Mouse (Mus musculus) ES-E14 (cell line): ENCODE measurements around the gene Olfr616. TPM values are rescaled to one million over a fixed set of nuclear protein-coding genes. Genes with fewer than 3 reads are reported as not detected.

Experiments used
- DNase-seq: peaks from one replicate; pipeline ENCODE4 v3.0.0-alpha.2; 2013; ENCODE audit warnings: low read depth, low spot score
- H3K27ac ChIP-seq: 2 replicates; pipeline ENCODE4 v1.5.1; 2012; ENCODE audit warnings: low read depth, mild to moderate bottlenecking, low read length, moderate library complexity, mixed read lengths; ENCODE audit not compliant: poor library complexity, insufficient read depth, severe bottlenecking
- H3K36me3 ChIP-seq: 2 replicates; pipeline ENCODE4 v1.6.1; 2012; ENCODE audit warnings: mild to moderate bottlenecking, low read length, moderate library complexity, mixed read lengths; ENCODE audit not compliant: control insufficient read depth, poor library complexity, insufficient read depth, severe bottlenecking
- H3K4me1 ChIP-seq, 2 experiments: fragments of 150-350 bp in 1 of 2; sonication (generic) in 1 of 2; 2 replicates each; pipeline ENCODE4 v1.6.1; 2012; ENCODE audit warnings: low read length in 2 of 2, mild to moderate bottlenecking in 1 of 2, mixed read lengths in 1 of 2; ENCODE audit not compliant: control insufficient read depth in 2 of 2, insufficient read depth in 2 of 2, poor library complexity in 1 of 2
- H3K4me3 ChIP-seq, 2 experiments: fragments of 150-350 bp in 1 of 2; sonication (generic) in 1 of 2; 2 replicates each; pipeline ENCODE4 v1.5.1; 2012; ENCODE audit warnings: low read length in 2 of 2, low read depth in 1 of 2, mild to moderate bottlenecking in 1 of 2, mixed read lengths in 1 of 2; ENCODE audit not compliant: insufficient read depth in 1 of 2, poor library complexity in 1 of 2, severe bottlenecking in 1 of 2
- H3K9ac ChIP-seq: 2 replicates; pipeline ENCODE4 v1.6.1; 2012; ENCODE audit warnings: low read depth, mild to moderate bottlenecking, low read length, mixed read lengths; ENCODE audit not compliant: poor library complexity, insufficient read depth, severe bottlenecking
- H3K9me3 ChIP-seq: fragments of 150-350 bp; sonication (generic); 2 replicates; pipeline ENCODE4 v1.6.1; 2012; ENCODE audit warnings: low read depth, mild to moderate bottlenecking, low read length; ENCODE audit not compliant: control insufficient read depth, insufficient read depth
- CHD2 ChIP-seq: IDR thresholded peaks from 2 replicates; pipeline ENCODE4 v1.6.1; 2014; ENCODE audit warnings: mild to moderate bottlenecking, low read depth, low read length, inconsistent platforms
- HCFC1 ChIP-seq: IDR thresholded peaks from 2 replicates; pipeline ENCODE4 v1.6.1; 2012; ENCODE audit warnings: low read length, inconsistent platforms, borderline replicate concordance; ENCODE audit not compliant: insufficient read depth
- MAFK ChIP-seq: IDR thresholded peaks from 2 replicates; pipeline ENCODE4 v1.6.1; 2014; ENCODE audit warnings: mild to moderate bottlenecking, low read depth, low read length, inconsistent platforms; ENCODE audit not compliant: insufficient read depth
- ZC3H11A ChIP-seq: IDR thresholded peaks from 2 replicates; pipeline ENCODE4 v1.6.1; 2012; ENCODE audit warnings: low read depth, mild to moderate bottlenecking, inconsistent platforms, low read length, borderline replicate concordance
- ZNF384 ChIP-seq: IDR thresholded peaks from 2 replicates; pipeline ENCODE4 v1.6.1; 2012; ENCODE audit warnings: low read depth, low read length, inconsistent platforms
- in situ Hi-C, 2 experiments: fragments of 600-800 bp; cut with MboI; formaldehyde crosslinking; loops; one replicate each; pipeline ENCODE4 v1.15.1; 2025; ENCODE audit warnings: low sequenced_read_pairs in 2 of 2, inconsistent platforms in 1 of 2; ENCODE audit not compliant: unreplicated experiment in 2 of 2
- total RNA-seq: library from RNA; depleted of rRNA; stranded (reverse); fragments of 300-350 nt; gene quantifications from 2 replicates; pipeline ENCODE4 v1.2.3, GENCODE M21; 2012; rRNA removed

Gene Olfr616
- total RNA-seq, result not detected in 2 replicates

- H3K36me3 ChIP-seq, result no peaks in the 10 kb centered on the region
- in situ Hi-C loops, result no loop called here
Measured at GRCm38 (mm10) chr7:103569043-103569442, at the start of gene Olfr616. Gene Olfr616 (minus strand): TSS chr7:103569143.

DNA sequence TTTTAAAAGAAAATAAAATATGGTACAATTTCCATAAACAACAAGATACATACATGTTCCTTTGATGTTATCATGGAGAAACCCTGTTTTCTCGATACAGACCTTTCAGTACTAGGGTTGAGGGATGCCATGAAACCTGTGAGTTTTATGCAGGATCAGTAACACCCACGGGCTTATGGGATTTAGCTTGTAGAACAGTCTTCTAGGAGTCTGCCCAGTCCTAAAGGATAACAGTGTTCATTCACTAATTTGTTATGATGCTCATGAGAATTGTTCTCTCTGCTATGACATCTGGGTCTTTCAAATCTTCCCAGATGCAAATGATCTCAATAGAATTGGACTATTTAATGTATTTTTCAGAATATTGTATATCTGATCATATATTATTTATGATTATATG, 43.5 kb upstream of the Olfr616 start, which contains the start of gene Olfr620:
Gene Olfr620 (minus strand): TSS at position 101 of the 400 bp plus-strand sequence.
- no peak for DNase-seq
- H3K4me3 ChIP-seq, result no peak within 1 kb of the TSS
- no peaks in the 10 kb centered on the region for H3K4me1 ChIP-seq
- in situ Hi-C loops, result no loop called here
- no peaks in the 10 kb centered on the region for H3K36me3 ChIP-seq
- H3K9me3 ChIP-seq, result no peaks in the 10 kb centered on the region
- no peak within 1 kb of the TSS for H3K27ac ChIP-seq
- H3K9ac ChIP-seq, result no peak within 1 kb of the TSS
- no peak for TF ChIP-seq HCFC1
- TF ChIP-seq ZNF384, result no peak
- TF ChIP-seq ZC3H11A, result no peak
- no peak for TF ChIP-seq MAFK
- TF ChIP-seq CHD2, result no peak

More at GRCm38 (mm10) chr7:103569043-103569442, at the start of gene Olfr616:
- TF ChIP-seq HCFC1, result no peak
- TF ChIP-seq ZC3H11A, result no peak
- TF ChIP-seq MAFK, result no peak
- TF ChIP-seq CHD2, result no peak
- TF ChIP-seq ZNF384, result no peak
- H3K9me3 ChIP-seq, result no peaks in the 10 kb centered on the region
- DNase-seq, result no peak
- H3K27ac ChIP-seq, result no peak within 1 kb of the TSS
- no peak within 1 kb of the TSS for H3K9ac ChIP-seq
- H3K4me1 ChIP-seq, result no peaks in the 10 kb centered on the region
- H3K4me3 ChIP-seq, result no peak within 1 kb of the TSS

GRCm38 (mm10) chr7:103607425-103607824, 38.5 kb upstream of the Olfr616 start:
- Histone ChIP-seq H3K4me1 (no peaks in the 10 kb centered on the region), H3K9me3 (no peaks in the 10 kb centered on the region), H3K27ac (no peak overlapping the region), H3K4me3 (no peak overlapping the region), H3K9ac (no peak overlapping the region), H3K36me3 (no peaks in the 10 kb centered on the region)
- in situ Hi-C loops, result no loop called here
- DNase-seq, result no peak
- TF ChIP-seq CHD2, result no peak
- no peak for TF ChIP-seq MAFK
- TF ChIP-seq ZC3H11A, result no peak
- TF ChIP-seq ZNF384, result no peak
- no peak for TF ChIP-seq HCFC1

DNA sequence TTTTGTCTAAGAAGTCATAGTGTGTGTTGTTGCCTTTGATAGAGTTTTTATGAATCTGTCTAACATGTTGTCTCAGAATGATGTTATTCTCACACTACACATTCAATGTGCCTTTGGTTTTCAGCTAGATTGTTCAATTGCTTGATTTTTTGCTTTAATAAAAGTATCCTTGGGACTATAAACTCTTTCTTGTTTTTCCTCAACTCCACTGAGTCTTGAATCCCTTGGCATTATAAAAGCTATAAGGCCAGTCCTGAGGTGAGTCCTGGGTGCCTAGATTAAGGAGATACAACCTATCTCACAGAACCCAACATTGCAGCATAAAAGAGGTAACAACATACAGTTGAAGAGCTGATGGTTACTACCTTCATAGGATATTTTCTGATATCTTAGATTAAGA, 31.3 kb upstream of the Olfr616 start, which contains the start of gene Olfr619:
Gene Olfr619 (plus strand): TSS at position 301 of the 400 bp plus-strand sequence.
- no peak within 1 kb of the TSS for H3K27ac ChIP-seq
- DNase-seq, result no peak
- no peaks in the 10 kb centered on the region for H3K9me3 ChIP-seq
- H3K4me3 ChIP-seq, result no peak within 1 kb of the TSS
- no peaks in the 10 kb centered on the region for H3K4me1 ChIP-seq
- no peaks in the 10 kb centered on the region for H3K36me3 ChIP-seq
- H3K9ac ChIP-seq, result no peak within 1 kb of the TSS
- in situ Hi-C loops, result no loop called here
- TF ChIP-seq ZNF384, result no peak
- no peak for TF ChIP-seq ZC3H11A
- no peak for TF ChIP-seq HCFC1
- TF ChIP-seq CHD2, result no peak
- no peak for TF ChIP-seq MAFK
